In the genomic region with DNA sequence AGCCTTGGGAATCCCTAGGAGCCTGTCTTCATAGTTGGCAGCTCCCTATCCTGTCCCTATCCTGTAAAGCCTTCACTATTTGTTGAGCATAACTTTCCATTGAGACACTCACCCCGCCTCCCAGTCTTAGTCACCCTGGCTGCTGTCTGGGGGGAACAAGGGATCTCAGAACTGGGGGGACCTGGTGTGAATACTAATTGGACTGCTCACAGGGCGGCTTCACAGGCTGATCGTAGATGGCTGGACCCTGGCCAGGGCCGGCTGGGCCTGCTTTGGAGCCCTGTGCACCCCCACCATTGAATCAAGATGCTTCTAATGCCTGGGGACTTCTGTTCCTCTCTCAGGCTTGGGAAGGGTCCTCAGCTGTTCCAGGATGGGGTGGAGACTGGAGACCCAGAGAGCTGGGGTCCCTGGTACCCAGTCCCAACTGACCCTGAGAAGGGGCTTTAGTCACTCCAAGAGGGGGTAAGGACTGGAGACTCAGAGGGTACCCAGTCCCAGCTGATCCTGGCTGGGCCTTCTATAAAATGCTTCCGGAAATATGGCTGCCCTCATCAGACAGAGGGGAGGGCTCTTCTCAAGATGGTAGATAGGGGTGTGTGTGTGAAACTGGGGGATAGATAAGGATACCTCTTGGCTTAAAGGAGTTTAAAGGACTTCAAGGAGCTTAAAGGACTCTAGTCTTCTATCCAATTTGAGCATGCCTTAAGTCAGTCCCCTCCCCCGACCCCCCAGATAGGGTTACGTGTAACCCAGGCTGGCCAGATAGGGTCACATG, we compare ENCODE assay signal across 8 mouse cellular contexts. TPM values are rescaled to one million over a fixed set of nuclear protein-coding genes. Genes with fewer than 3 reads are reported as not detected.
A peak's percentile ranks its signal among the peaks of the same experiment; 100 is the strongest.
DNase-seq lines count a peak whose midpoint lies in the region; ATAC-seq lines count a peak whose summit lies in the region.
"Had no signal": no experiment of that assay in that cellular context is flagged by ENCODE, and none has a peak within 500 bp of the region (broad histone marks: within the 10 kb centered on the region; RNA-seq: fewer than 3 reads in every experiment).

No protein-coding gene starts in this region.

- WGBS in hindbrain, embryonic 12.5 days = 70% methylated on average over 7 of the region's 7 CpGs
- WGBS in midbrain, embryonic 15.5 days = 75% methylated on average over 7 of the region's 7 CpGs

- H3K27me3 ChIP-seq in hindbrain, embryonic 12.5 days = no peaks in the 10 kb centered on the region
- H3K27me3 ChIP-seq in midbrain, embryonic 15.5 days (replicated peaks) = no peaks in the 10 kb centered on the region
- H3K27me3 ChIP-seq: limb, embryonic 13.5 days had no signal

- no peak for DNase-seq in frontal cortex, postnatal 36 days (ENCODE audit: low spot score in 2 of 2)
- peak; percentile 80 for DNase-seq in brain, adult 2 months (ENCODE audit: low read depth, low spot score)
- no peak for DNase-seq in B cell, adult 2 months
- DNase-seq in ovary, adult 18-20 months (ENCODE audit: low spot score) = no peak

- no peaks in the 10 kb centered on the region for H3K36me3 ChIP-seq in hindbrain, embryonic 12.5 days
- H3K36me3 ChIP-seq in midbrain, embryonic 15.5 days (replicated peaks) = no peaks in the 10 kb centered on the region
- H3K36me3 ChIP-seq: limb, embryonic 13.5 days had no signal

- no peaks in the 10 kb centered on the region for H3K9me3 ChIP-seq in hindbrain, embryonic 12.5 days (replicated peaks)
- no peaks in the 10 kb centered on the region for H3K9me3 ChIP-seq in midbrain, embryonic 15.5 days
- H3K9me3 ChIP-seq: limb, embryonic 13.5 days had no signal

- peaks cover 15% of the 10 kb centered on the region for H3K4me1 ChIP-seq in hindbrain, embryonic 12.5 days
- peaks cover 22% of the 10 kb centered on the region; the same call in 1 of the 2 replicates for H3K4me1 ChIP-seq in midbrain, embryonic 15.5 days
- H3K4me1 ChIP-seq: limb, embryonic 13.5 days had no signal

- H3K27ac ChIP-seq in hindbrain, embryonic 12.5 days = peak overlapping the region; percentile 71
- H3K27ac ChIP-seq in midbrain, embryonic 15.5 days = peak overlapping the region; percentile 66; the same call in 1 of the 2 replicates
- H3K27ac ChIP-seq: limb, embryonic 13.5 days had no signal

- ATAC-seq in frontal cortex, adult (ENCODE audit: low TSS enrichment) = 0 out of 2 replicates have a peak, but pooled peaks have one; percentile 28
- peak; percentile 84 for ATAC-seq in hindbrain, embryonic 12.5 days (ENCODE audit: low FRiP score)
- peak; percentile 46 for ATAC-seq in midbrain, embryonic 15.5 days (replicated peaks)

- no peak overlapping the region for H3K4me2 ChIP-seq in hindbrain, embryonic 12.5 days (replicated peaks)
- H3K4me2 ChIP-seq in midbrain, embryonic 15.5 days = no peak overlapping the region
- H3K4me2 ChIP-seq: limb, embryonic 13.5 days had no signal

- no peak overlapping the region for H3K9ac ChIP-seq in hindbrain, embryonic 12.5 days
- H3K9ac ChIP-seq in midbrain, embryonic 15.5 days = no peak overlapping the region
- H3K9ac ChIP-seq: limb, embryonic 13.5 days had no signal

- H3K4me3 ChIP-seq in hindbrain, embryonic 12.5 days = no peak overlapping the region
- no peak overlapping the region for H3K4me3 ChIP-seq in midbrain, embryonic 15.5 days
- H3K4me3 ChIP-seq: limb, embryonic 13.5 days had no signal

RNA-seq across cellular contexts. Expression of a gene that starts 2.3 kb away (rescaled TPM):
- 1.8 and 2.1 TPM in 2 replicates for polyA plus RNA-seq in hindbrain, embryonic 12.5 days (2016; fragmentation: Nextera tagmentation; extraction: Ambion mirVana)
- polyA plus RNA-seq in midbrain, embryonic 15.5 days (2015; fragmentation: Nextera tagmentation; extraction: Ambion mirVana) = 5.0 and 5.2 TPM in 2 replicates

RNA-seq across cellular contexts. Expression of a gene that starts 21.4 kb away (rescaled TPM):
- 22.8 and 25.7 TPM in 2 replicates for polyA plus RNA-seq in hindbrain, embryonic 12.5 days (2016; fragmentation: Nextera tagmentation; extraction: Ambion mirVana)
- polyA plus RNA-seq in midbrain, embryonic 15.5 days (2015; fragmentation: Nextera tagmentation; extraction: Ambion mirVana) = 25.4 and 25.9 TPM in 2 replicates

RNA-seq across cellular contexts. Expression of a gene that starts 24.1 kb away (rescaled TPM):
- polyA plus RNA-seq in hindbrain, embryonic 12.5 days (2016; fragmentation: Nextera tagmentation; extraction: Ambion mirVana) = 31.3 and 31.7 TPM in 2 replicates
- polyA plus RNA-seq in midbrain, embryonic 15.5 days (2015; fragmentation: Nextera tagmentation; extraction: Ambion mirVana) = 27.4 and 32.2 TPM in 2 replicates

Comparison
In these comparisons a context has a peak if more than half of its experiments do, and no peak if none do; other contexts are left out.
1. ATAC-seq: peak in every context shown above with its lines; median percentile 84 in hindbrain, embryonic 12.5 days; 46 in midbrain, embryonic 15.5 days; 28 in frontal cortex, adult.